Mouse (Mus musculus): Measurements from ENCODE around the gene Cst13.

DNA sequence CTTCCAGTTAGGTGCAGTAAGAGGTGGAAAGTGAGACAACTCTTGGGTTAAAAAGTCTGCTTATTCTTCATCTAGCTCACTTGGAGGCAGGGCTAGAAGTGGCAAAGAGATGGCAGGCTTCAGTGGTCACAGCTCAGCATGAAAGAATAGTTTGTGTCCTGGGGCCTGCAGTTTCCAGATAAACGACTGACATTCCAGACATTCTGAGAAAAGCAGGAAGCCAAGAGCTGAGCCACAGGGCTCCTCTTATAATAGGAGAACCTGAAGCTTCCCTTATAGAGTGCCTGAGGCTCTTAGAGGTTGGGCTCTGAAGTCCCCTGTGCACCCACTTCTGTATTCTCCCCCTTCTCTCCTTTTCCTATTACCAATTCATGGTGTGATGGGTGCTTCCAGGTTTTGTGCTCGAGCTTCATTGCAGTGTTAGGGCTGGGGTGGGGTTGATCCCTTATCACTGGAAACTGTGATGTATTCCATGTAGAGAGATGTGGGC lies 58.8 kb downstream of the Cst13 start:
- no peak for TF ChIP-seq CTCF (IDR thresholded peaks at IDR 0.05; ENCODE audit: low read depth)
- no peak for TF ChIP-seq EP300 (IDR thresholded peaks at IDR 0.05; ENCODE audit: low read depth)

Measured in liver, postnatal 0 days (tissue).